Mouse (Mus musculus) monocyte, adult 5-6 weeks (primary cell): ENCODE data around the gene Itpr2. TPM values are rescaled to one million over a fixed set of nuclear protein-coding genes. Genes with fewer than 3 reads are reported as not detected.
"Not testable (repeated sequence)": the region's sequence is repeated elsewhere in the genome, so short reads cannot be mapped to it uniquely, and the experiment has no call there.

Experiments
- ATAC-seq: fragments of 153-309, 156-312 bp; replicated peaks from 2 replicates; pipeline ENCODE4 v1.8.0; 2017; ENCODE audit warnings: mild to moderate bottlenecking; ENCODE audit not compliant: low TSS enrichment, insufficient number of reproducible peaks, severe bottlenecking, poor library complexity, low FRiP score
- total RNA-seq: library from RNA; stranded (forward); fragments of 200-1000, 200-491, 200-594 nt; gene quantifications from 3 replicates; pipeline ENCODE4 v1.2.3, GENCODE M21; 2017

Itpr2 gene
- total RNA-seq, 1 experiment from 2014 or later = 45.7 TPM

DNA sequence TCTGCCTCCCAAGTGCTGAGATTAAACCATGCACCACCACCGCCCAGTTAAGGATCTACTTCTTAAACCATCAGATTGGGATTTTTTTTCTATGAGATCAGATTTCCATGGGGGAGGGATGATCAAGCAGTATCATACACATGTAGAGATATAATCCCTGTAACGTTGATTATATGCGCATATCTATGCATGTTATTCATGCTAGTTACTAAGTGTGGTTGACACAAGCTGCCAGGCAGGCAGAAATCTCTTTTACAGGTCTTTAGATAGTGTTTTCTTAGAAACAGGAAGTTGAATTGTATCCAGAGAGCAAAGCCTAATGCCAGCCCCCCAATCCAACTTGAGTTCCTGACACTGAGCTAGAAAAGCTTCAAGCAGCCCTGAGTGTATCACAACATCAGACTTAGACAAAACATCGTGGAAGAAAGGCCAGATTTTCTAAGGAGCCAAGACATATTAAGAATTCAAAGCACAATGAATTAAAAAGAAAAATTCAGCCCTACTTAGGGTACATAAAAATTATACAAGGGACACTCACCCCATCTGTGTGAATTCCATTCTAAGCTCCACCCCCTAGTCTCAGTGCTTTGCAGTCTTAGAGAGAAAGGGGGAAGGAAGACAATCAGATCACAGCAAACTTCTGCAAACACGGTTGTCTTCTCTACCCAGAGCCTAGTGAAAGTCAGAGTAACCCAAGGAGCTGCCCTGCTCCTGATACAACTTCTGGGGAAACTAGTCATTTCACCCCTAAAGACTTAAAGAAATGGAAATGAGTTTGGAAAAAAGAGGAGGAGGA, 22.9 kb downstream of the Itpr2 start:
- ATAC-seq = no peak

DNA sequence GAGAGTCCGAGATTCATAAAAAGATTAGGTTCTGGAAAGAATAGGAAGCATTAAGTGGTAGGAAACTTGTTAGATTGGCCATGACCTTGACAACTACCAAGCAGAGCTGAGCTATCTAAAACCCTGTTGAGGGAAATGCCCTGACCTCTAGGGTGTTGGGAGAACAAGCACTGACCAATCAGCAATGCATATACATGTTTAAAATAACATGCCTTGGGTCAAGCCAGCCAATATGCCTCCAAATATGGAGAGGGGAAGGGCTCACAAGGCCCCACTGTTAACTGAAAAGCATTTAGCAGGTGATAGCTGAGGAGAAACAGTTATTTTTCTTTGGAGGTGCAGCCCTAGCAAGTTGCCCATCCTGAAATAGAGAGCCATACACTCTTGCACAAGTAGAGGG, 25.2 kb downstream of the Itpr2 start:
- ATAC-seq = no peak

DNA sequence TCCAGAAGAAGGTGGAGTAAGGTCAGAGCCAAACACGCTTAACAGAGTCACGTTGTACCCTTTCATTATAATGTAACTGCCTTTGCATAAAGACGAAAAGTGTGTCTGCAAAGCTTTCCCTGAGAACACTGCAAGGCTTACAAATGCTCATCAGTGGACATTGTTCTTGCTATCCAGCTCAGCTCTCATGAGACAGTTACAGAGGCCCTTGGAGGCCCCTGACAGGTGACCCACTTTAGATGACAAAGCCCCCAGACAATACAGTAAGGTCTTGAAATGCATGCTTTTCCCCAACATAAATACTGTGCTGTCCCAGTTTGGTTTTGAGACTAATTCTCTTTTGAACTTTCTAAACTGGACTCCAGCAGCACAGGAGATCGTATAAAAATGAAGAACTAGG, 27.9 kb downstream of the Itpr2 start:
- no peak for ATAC-seq

DNA sequence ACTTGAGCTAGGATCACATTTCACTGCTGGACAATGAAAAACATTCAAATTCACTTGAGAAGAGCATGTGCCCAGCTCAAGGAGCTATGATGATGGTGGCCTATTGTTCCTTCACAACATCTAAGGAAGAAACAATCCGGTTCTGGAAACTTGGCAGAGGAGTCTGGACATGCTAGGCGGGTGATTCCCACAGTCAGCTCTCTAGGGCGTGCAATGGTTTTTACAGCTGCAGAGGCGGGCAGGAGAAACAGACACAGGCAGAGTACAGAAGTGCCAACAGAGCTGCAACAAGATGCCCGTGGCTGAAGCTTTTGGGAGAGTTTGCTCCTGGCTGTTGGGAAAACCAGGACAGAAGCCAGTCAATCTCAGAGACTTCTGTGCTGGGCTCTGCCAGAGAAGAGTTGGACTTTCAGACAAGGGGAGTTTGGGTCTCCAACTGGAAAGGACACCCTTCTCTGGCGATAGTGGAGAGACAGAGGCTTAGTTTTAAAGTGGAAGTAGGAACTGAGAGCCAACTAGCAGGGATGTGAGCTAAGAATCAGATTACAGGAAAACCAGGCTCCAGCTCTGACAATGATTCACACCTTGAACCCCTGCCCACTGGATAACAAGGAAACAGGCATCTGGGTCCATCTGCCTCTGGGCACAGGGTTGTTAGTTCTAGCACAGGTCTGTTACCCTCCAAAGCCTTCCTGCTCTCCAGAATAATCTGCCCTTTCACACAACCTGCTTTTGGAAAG, 28.6 kb downstream of the Itpr2 start:
- ATAC-seq = no peak

DNA sequence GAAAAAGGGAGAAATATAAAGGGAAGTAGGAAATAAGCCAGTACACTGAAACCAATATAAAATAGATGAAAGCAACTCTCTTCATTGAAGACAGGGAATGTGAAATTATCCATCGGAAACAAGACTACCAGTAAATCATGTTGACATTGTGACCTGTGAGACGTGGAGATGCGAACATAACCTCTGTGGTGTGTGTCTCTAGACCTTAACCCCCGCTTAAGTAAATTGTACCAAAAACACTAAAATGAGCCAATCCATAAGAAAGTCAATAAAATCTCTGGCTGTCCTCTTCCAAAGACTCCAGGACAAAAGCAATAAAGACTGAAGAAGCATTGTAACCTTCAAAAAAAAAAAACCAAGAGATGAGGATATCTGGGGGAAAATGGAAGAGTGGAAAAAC, 31.6 kb downstream of the Itpr2 start:
- no peak for ATAC-seq

DNA sequence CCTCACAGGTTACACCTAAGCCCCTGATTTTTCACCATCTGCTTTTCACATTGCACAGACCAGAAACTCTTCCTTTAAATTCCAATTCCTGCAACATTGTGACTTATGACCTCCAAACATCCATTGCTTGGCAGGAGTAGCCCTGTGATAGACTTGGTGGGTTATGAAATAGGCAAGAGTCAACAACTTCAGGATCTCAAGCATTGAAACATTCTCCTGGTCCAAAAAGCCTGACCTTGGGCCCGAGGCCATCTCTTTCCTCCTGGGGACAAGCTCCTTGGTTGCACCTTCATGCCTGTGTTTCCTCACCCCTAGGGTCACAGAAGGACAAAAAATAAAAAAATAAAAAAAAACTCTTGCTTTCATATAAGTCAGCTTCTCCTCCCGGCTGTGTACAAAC, 32.1 kb downstream of the Itpr2 start:
- ATAC-seq = no peak

DNA sequence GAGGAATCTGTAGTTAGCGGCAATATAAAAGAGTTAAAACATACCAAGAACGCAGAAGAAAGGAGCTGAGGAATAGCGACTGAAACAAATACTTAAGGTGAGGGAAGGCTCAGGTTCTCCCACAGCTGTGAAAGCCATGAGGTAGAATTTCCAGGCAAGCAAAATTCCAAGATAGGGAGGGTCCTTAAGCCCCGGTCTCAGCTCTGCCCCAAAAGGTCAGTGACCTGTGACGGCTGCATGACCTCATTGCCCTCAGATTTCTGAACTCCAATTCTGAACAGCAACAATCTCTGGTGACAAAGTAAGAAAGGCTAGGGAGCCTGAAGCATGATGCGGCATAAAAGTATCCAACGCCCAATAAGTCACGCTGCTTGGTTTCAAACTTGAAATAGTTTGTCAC, 33.7 kb downstream of the Itpr2 start:
- no peak for ATAC-seq

DNA sequence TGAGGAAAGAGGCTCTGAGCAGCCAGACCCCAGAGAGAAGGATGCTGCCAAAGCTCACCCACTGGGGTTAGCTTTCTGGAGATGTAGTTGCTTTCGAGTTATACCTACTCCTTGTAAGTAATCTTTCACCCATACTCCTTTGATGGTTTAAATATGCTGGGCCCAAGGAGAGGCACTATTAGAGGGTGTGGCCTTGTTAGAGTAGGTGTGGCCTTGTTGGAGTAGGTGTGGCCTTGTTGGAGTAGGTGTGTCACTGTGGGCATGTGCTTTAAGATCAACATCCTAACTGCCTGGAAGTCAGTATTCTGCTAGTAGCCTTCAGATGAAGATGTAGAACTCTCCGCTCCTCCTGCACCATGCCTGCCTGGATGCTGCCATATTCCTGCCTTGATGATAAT, 37.4 kb downstream of the Itpr2 start:
- ATAC-seq = not testable (repeated sequence)

DNA sequence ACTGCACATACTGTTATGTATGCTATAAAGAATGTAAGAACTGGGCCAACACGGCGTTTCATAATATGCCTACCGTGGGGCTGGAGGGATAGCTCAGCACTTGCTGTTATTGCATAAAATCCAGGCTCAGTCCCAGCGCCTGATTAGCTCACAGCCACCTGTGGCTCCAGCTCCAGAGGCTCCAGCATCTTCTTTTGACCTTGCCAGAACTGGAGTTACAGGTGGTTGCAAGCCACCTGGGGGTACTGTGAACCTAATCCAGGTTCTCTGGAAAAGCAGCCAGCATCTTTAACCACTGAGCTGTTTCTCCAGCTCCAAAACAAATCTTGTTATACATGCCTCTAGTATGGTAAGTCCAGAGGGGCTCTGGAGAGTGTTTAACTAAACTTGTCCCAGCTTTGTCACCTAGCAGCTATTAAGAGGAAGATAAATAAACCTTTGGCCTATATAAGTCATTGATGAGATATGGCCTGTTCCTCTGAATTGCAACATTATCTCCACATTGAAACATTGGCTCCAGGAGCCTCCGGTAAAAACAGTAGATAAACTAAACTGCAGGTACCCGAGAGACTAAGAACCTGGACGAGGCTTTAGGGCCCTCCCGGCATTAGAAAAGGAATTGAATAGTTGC, 37.9 kb downstream of the Itpr2 start:
- no peak for ATAC-seq

DNA sequence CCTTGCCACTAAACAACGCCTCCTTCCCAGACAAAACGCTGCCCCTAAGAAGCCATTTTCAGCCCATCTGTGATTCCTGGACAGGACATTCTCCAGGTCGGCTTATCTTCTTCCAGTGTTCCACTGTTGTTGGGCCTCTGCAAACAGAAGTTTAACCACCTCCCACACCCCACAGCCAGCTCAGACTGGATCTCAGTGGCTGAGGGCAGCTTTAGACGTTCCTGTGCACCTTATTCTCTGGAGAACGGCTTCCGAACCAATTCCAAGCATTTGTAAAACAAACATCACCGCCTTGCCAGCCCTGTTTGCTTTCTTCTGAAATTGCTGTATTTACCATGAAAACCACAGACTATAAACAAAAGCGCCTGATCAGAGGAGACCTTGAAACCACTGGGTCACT, 41.1 kb downstream of the Itpr2 start:
- no peak for ATAC-seq

DNA sequence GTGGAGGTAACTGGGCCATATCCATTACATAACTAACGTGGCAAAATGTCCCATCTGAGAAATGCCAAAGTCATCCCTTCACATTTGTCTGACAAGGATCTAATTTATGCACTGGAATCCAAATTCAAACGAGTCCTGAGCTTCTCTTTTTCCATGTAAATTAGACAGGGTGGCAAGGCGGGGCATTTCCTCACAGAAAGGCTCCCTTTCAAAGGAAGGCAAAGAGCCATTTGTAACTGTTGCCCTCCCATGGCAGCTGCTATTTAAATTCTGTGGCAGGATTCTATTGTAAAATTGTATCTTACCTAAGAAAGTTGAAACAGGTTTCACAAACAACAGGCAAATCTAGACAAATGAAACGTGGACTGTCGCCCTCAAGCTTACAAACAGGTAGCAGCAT, 43.6 kb downstream of the Itpr2 start:
- ATAC-seq = no peak

DNA sequence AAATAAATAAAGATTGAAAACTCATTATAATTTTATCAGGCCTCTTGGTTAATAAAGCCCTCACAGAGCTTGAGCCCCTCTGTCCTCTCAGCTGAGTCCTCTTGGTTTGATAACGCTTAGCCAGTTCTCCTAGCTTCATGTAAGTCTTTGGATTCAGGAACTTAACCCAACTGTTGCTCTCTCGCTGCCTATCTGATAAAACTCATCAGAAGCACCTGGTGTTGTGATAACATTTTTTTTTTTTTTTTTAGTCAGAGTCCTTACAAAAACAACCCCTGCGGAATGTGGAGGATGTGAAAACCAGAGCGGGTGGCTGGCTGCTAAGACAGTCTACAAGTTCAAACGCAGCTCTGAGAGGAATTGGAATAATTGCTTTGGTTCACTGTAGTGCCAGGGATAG, 45.3 kb downstream of the Itpr2 start:
- no peak for ATAC-seq

DNA sequence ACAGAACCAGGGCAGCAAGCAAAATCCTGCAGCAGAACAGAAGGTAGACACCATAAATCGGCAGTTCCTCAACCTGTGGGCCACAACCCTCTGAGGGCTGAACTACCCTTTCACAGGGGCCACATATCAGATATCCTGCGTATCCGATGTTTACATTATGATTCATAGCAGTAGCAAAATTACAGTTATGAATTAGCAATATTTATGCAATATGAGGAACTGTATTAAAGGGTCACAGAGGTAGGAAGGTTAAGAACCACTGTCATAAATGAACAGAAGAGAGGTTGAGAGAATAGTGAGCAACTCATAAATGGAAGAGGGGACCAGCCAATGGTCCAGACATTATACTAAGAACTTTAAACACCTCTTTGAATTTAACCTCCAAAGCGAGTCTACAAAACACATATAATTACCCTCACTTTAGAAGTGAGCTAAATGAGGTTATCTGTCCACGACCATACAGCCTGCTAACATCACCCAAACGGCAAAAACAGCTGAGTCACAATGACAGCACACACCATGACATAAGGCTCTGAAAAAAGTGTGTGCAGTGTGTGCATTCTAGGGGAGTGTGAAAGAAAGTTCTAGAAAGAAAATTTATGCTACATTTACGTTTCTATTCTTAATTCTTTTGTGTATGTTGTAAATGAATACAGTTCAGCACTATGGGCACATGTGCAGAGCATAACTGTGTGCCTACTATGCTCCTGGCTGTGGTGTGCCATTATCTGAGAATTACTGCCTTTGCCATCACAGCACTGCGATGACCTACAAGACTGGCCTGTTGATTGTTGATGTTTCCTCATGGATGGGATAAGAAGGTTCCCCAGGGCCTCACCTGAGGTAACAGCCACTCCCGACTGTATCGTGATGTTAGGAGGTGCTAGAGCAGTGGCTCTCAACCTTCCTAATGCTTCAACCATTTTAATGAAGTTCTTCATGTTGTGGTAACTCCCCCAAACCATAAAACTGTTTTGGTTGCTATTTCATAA, 47.2 kb downstream of the Itpr2 start:
- no peak for ATAC-seq

DNA sequence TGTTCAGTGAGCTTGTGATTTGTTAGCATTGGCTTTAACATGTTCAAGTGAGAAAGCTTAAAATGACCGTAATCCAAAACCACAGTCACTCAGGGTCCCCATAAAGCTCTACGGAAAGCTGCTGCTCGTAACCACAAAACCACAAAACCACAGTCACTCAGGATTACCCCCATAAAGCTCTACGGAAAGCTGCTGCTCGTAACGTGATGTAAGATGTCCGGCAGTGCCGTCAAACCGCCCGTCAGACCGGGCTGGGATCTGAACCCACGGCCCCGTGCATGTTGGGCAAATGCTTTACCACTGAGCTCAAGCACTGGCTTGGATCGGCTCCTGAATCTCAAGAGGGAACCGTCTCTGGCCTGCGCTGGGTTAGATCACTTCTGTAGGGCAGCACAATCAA, 49.5 kb downstream of the Itpr2 start:
- no peak for ATAC-seq

DNA sequence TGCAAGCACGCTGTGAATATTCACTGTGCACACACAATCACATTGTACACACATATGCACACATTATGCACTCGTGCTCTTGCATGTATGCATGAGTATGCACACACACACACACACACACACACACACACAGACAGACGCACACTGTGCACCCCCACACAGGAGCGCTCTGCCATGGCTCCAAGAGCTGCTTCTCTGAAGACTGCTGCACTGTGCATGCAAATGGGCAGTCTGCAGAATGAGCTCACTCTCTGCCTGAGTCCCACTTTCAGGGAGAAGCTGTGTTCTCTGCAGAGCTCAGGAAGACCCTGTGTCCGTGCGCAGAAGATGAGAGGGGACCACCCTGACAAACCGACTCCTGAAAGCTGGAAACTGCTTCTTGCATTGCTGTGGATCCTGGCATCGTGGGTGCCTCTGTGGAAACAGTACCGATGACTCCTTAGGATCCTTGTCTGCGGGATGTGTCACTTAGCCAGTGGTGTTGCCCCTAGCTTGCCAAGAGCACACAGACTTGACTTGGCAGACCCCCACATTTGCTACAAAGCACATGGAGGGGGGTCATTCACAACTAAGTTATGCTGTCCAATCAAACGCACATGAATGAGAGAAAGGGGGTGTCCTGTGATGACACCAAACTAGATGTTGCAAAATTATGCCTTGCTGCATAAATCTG, 55.9 kb downstream of the Itpr2 start:
- no peak for ATAC-seq

DNA sequence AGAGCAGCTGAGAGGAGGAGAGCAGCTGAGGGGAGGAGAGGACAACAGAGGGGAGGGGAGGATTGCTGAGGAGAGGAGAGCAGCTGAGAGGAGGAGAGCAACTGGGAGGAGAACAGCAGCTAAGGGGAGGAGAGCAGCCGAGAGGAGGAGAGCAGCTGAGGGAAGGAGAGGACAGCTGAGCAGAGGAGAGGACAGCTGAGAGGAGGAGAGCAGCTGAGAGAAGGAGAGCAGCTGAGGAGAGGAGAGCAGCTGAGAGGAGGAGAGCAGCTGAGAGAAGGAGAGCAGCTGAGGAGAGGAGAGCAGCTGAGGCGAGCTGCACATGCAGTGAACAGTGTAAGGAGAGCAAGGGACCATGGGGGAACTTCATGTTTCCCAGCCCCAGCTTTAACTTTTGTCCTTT, 62.2 kb downstream of the Itpr2 start:
- ATAC-seq = 0 out of 2 replicates have a peak, but pooled peaks have one; percentile 22

DNA sequence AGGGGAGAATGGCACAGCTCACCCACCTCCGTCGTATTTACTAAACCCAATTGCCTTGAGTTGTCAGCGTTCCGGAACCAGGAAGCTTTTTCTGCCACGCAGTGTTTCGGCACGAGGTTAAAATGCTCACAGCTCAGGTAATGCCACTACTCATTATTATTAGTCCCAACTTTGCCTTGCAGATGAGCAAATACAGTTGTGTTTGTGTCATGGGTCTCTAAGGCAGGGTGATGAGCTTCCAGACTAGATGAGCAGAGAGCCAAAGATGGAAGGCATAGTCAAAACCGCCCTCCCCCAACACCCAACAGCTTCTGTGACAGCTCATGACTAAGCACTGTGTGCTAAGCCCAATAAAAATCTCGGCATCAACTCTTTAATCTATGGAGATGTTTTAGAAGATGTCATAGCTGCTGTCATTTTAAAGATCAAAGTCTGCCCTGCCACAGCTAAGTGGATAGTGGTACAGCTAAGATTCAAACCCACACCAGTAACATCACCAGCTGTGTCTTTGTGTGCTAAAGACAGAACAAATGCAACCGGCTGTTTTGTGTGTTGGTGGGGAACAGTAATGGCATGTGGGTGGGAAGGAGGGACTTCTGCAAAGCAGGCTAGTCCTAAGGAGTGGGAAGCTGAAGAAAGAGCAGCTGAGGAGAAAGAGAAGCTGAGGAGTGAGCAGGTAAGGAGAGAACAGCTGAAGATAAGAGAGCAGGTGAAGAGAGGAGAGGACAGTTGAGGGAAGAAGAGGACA, 62.8 kb downstream of the Itpr2 start:
- ATAC-seq = no peak

DNA sequence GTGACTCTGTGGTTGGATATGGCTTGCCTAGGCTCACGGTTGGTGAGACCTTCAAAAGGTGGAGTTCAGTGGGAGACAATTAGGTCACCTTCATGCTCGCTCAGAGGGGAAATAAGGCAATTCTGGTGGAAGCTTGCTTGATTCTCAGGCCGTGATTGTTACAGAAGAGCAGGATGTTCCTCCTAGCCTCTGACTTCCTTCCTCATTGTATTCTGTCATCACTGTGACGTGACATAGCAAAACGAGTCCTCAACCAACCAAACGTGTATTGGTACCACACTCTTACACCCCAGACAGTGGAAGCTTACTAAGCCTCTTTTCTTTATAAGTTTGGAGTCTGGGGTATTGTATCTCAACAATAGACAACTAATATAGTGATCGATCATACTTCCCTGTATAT, 64.0 kb downstream of the Itpr2 start:
- ATAC-seq = no peak
